Mouse (Mus musculus): ENCODE data around the gene Tuft1.
A peak's percentile ranks its signal among the peaks of the same experiment; 100 is the strongest.
"Not testable (repeated sequence)": the region's sequence is repeated elsewhere in the genome, so short reads cannot be mapped to it uniquely, and the experiment has no call there.

Gene Tuft1

DNA sequence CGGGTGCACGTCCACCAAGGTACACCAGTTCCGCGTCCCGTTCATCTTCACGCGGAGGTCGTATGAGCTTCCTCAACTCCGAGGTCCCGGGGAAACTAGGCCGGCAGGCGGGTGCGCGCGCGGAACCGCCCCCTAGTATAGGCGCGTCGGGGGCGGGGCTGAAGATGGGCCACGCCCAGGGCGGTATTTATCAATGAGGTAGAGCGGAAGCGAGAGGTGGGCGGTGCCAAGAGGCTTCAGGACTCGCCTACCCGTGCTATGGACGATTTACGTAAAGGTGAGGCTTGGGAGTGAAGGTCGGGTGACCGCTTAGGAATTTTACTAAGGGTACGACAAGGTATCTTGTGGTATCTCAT, at the start of gene Tuft1:
Gene Tuft1, minus strand, starts transcription at position 133 of the 356 bp plus-strand sequence.
- peak; percentile 86 for DNase-seq

DNA sequence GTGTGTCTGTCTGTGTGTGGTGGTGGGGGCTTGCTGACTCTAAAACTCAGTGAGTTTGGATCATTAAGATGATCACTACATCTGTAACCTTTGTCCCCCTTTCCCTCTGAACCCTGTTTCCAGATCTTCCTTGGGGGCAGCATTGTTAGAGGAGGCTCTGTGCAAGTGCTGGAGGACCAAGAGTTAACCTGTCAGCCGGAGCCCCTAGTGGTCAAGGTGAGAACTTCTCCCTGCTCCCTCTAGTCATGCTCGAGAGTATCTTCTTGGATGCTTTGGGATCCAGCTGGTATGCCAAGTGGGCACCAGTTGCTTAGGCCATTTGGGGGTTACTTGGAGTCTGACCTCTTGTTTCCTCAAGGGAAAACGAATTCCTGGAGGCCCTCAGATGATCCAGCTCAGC, 44.7 kb upstream of the Tuft1 start:
- DNase-seq = peak; percentile 56

GRCm38 (mm10) chr3:94702856-94703255, 44.2 kb upstream of the Tuft1 start:
- no peak for DNase-seq

DNA sequence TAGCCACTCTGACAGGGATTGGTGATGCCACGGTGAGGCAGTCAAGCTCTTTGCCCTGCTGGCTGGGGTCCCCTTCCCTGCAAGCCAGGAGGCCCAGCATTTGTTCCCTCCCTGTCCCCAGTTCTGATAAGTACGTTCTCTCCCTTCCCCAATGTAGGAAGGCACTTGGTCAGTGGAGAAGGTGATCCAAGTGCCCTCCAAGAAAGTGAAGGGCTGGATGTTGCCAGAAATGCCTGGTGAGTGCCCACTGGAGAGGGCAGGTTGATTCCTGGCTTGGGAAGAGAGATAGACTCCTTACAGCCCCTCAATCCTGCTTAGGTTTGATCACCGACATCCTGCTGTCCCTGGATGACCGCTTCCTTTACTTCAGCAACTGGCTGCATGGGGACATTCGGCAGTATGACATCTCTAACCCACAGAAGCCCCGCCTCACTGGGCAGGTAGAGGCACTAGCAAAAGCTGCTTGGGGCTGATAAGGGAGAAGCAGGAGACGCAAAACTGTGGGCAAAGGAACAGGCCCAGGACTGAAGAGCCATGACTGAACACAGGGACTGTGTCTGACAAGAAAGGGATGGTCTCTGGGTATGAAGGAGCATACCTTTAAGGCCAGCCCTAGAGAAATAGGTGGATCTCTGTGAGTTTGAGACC, 43.6 kb upstream of the Tuft1 start:
- peak; percentile 13 for DNase-seq

- DNase-seq = not testable (repeated sequence)
These were observed 37.6 kb upstream of the Tuft1 start for GRCm38 (mm10) chr3:94696257-94696656.

- DNase-seq = peak; percentile 10
These were observed 36.9 kb upstream of the Tuft1 start for GRCm38 (mm10) chr3:94695591-94695990.

DNA sequence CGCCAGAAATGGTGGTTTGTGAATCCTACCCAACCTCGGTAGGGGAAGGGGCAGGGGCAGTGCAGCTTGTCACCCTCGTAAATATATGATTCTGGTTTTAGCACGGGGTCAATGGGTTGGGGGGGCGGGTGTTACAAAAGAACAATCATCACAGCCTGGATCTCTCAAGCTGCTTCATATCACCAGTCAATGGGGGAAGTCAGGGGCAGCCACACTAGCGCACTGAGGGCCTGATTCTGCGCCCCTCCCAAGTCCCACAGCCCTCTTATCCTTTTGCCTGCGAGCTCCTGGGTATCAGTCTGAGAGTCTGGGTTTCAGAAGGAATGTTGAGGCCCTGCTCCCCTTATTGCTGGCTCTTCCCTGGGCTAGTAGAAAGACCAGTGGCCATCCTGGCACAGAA, 35.2 kb upstream of the Tuft1 start:
- DNase-seq = not testable (repeated sequence)

GRCm38 (mm10) chr3:94693329-94693825, 34.7 kb upstream of the Tuft1 start, which contains the start of gene Selenbp2:
TSS of gene Selenbp2 (plus strand) at chr3:94693556.
- DNase-seq = peak; percentile 51

DNA sequence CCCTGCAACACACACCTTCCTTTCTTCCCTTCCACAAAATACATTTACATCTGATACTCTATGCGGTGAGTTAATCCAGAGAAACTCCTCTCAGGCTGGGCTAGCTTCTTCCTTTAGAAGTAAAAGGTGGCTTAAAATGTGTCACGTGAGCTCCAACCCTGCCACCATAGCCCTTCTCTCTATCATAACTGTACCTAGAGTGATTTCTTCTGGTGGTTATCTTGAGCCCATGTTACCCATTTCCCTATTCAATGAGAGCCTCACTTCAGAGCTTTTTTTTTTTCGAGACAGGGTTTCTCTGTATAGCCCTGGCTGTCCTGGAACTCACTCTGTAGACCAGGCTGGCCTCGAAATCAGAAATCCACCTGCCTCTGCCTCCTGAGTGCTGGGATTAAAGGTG, 33.0 kb upstream of the Tuft1 start:
- not testable (repeated sequence) for DNase-seq

GRCm38 (mm10) chr3:94690616-94691247, 32.1 kb upstream of the Tuft1 start:
- DNase-seq = peak; percentile 23

- DNase-seq = peak; percentile 9
These were observed 31.5 kb upstream of the Tuft1 start for GRCm38 (mm10) chr3:94690162-94690561.

GRCm38 (mm10) chr3:94689195-94689594, 30.5 kb upstream of the Tuft1 start:
- DNase-seq = not testable (repeated sequence)

GRCm38 (mm10) chr3:94688698-94689097, 30.0 kb upstream of the Tuft1 start:
- DNase-seq = not testable (repeated sequence)

DNA sequence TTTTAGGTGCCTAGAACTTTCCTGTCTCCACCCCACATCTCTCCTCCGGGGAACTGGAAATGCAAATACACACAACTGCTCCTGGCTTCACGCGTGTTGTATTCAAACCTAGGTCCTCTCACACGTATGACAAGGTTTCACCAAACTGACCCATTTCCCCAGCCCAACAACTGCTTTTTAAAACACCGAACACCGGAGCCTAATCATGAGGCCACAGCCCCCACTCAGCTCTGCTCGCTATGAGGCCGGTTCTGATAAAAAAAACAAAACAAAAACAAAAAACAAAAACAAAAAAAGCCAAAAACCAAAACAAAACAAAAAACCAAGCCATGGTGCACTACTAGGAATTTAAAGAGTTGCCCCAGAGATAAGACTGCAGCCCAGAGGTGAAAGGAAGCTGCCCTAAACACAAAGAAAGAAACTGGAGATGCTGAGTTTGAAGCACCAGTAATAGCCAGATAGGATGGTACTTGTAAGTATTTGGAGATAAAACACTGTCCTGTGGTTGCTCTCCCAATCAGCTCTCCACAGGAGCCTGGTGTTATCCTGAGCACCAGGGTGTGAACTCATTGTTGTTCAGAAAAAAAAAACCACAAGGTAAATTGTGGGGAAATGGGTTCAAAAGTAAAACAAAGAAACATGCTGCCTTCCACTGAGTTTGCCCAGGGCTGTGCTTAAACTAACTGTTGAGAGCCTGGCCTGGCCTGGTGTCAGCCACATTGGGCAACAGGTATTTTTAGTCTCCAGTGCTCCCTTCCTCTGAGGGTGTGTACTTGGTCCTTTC, 27.5 kb upstream of the Tuft1 start:
- not testable (repeated sequence) for DNase-seq

DNA sequence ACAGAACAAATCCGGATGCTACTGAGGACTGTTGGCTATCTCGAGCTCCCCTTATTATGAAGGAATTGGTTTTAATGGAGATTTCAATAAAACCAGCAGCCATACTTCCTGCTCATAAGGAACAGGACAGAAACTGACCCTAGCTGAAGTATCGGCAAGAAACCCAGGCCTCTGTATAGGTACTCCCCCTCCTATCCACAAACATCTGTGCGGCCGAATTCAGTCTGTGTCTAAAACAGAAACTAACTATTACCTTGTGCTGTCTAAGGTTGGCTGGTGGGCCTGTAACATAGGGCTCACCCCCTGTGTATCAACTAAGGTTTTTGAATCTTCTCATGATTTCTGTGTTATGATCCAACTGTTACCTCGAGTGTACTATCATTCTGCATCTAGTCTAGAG, 25.0 kb upstream of the Tuft1 start:
- DNase-seq = no peak

GRCm38 (mm10) chr3:94680783-94681182, 22.1 kb upstream of the Tuft1 start:
- peak; percentile 44 for DNase-seq

DNA sequence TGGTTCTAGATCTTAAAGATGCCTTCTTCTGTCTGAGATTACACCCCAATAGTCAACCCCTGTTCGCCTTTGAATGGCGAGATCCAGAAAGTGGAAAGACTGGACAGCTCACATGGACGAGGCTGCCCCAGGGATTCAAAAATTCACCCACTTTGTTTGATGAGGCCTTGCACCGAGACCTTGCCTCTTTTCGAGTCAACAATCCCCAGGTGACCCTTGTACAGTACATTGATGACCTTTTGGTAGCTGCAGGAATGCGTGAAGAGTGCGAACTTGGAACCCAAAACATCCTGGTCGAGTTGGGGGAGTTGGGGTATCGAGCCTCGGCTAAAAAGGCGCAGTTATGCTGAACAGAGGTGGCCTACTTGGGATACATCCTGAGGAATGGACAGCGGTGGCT, 21.4 kb upstream of the Tuft1 start:
- DNase-seq = not testable (repeated sequence)

- DNase-seq = peak; percentile 41
These were observed 20.7 kb upstream of the Tuft1 start for GRCm38 (mm10) chr3:94679351-94679841.

- DNase-seq = not testable (repeated sequence)
These were observed 16.4 kb upstream of the Tuft1 start for GRCm38 (mm10) chr3:94675101-94675500.

DNA sequence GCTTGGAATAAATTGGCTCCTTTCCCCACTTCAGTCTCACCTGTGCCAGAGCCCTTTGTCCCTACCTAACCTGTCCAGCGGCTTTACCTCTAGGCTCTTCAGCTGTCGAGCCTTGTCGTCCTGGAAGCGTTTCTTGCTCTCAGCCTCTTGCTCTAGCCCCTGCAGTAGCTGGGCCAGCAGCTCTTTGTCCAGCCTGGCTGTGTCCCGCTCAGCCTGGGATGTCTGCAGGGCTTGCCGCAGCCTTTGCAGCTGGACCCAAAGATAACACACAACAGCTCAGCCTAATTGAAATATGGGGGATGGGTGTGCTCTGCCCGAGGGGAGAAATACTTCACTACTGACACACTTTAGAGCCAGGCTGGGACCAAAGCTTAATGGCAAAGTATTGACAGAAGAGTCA, 7.2 kb upstream of the Tuft1 start:
- peak; percentile 11 for DNase-seq

GRCm38 (mm10) chr3:94665060-94665802, 6.6 kb upstream of the Tuft1 start:
- not testable (repeated sequence) for DNase-seq

- DNase-seq = not testable (repeated sequence)
These were observed 2.2 kb upstream of the Tuft1 start for GRCm38 (mm10) chr3:94660841-94661240.
